Mouse (Mus musculus) left cerebral cortex, postnatal 14 days (tissue): ENCODE results near the gene Gm15093. TPM values are rescaled to one million over a fixed set of nuclear protein-coding genes. Genes with fewer than 3 reads are reported as not detected.
"Not testable (repeated sequence)": the region's sequence is repeated elsewhere in the genome, so short reads cannot be mapped to it uniquely, and the experiment has no call there.

Experiments
- DNase-seq, 2 experiments: peaks; one replicate each; pipeline ENCODE4 v3.0.0; 2021 to 2022; ENCODE audit warnings: low spot score in 2 of 2, mixed read lengths in 1 of 2
- intact Hi-C: fragments of 180-260 bp; cut with DNase I; formaldehyde crosslinking; loops from one replicate; pipeline ENCODE4 v1.15.1; 2025
- long read RNA-seq, 2 experiments: library from polyadenylated mRNA; stranded (forward); transcript quantifications; one replicate each; pipeline ENCODE4 v2.0.0; 2021
- total RNA-seq, 2 experiments: library from RNA; stranded (reverse); gene quantifications; 2 replicates each; pipeline ENCODE4 v1.2.3; 2021

Gene Gm15093
- total RNA-seq, result not detected
- long read RNA-seq, experiment 1, result 0 reads
- long read RNA-seq, experiment 2, result 0 reads

DNA sequence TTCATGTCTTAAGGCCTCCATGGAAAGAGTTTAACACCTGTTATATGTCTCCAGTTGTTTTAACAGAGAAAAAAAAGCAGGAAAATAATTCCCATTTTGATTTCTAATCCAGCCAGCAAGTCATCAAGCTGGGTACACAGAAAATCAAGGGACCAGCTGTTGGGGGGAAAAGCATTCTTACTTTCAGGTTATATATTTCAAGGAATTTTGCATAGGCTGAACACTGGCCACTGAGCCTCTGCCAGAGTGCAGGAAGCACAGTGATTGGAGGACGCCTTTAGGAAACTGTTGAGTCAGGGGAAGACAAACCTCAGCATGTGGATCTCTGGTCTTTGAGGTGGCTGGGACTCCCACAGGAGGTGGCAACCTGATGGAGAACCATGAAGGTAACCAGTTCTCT is at the start of gene Gm15093:
TSS of gene Gm15093 (plus strand) at position 301 of the 400 bp plus-strand sequence.
- intact Hi-C loops, DNase-seq: not testable (repeated sequence)

Other genes with a start within 250 kb of the Gm15093 start
- gene Ott, start 198.1 kb upstream of the Gm15093 start, total RNA-seq, result not detected
- gene Gm15085, start 175.2 kb downstream of the Gm15093 start, total RNA-seq, result not detected